Mouse (Mus musculus): ENCODE results near the gene Mansc4.

The Mansc4 gene

DNA sequence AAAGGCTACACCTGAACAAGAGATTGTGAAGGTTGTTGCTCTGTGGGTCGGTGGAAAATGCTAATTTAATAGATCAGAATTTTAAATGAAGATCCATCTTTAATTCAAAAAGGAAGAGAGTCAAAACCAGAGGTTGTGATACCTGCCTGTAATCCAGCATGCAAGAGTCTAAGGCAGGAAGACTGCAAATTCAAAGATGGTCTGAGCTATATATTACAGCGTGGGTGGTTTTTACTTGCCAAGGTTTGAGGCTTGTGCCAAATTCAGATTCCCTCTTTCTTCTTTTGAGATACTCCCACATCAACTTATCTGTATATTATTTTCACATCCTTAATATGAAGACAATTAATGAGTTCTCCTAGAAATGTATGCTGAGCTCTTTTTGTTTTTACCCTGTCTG lies 58.4 kb downstream of the Mansc4 start:
- no peak for DNase-seq (ENCODE audit: low read depth, low spot score)
